Mouse (Mus musculus) G1E (cell line): ENCODE measurements at regions not wholly inside any gene's neighbourhood (a gene's known extent, or its start where the extent isn't known, plus 50 kb on each side); places are given as distances from the start of the nearest gene placed in this dataset.

Experiments used
- ATAC-seq: 2 replicates; pipeline ENCODE4 v1.8.0; 2016; ENCODE audit warnings: mild to moderate bottlenecking; ENCODE audit not compliant: insufficient number of reproducible peaks, poor library complexity, low FRiP score, severe bottlenecking; ENCODE audit errors: extremely low read depth
- DNase-seq: peaks from one replicate; pipeline ENCODE4 v3.0.0; 2012; ENCODE audit warnings: low spot score
- H3K27me3 ChIP-seq: 2 replicates; pipeline ENCODE4 v1.6.1; 2012; ENCODE audit warnings: mild to moderate bottlenecking, low read length, inconsistent platforms; ENCODE audit not compliant: insufficient read depth
- H3K36me3 ChIP-seq: replicated peaks from 2 replicates; pipeline ENCODE3; 2012; ENCODE audit warnings: mild to moderate bottlenecking, inconsistent platforms
- H3K4me1 ChIP-seq: 2 replicates; pipeline ENCODE4 v1.6.1; 2012; ENCODE audit warnings: low read depth, low read length, inconsistent platforms, mixed read lengths; ENCODE audit not compliant: insufficient read depth
- H3K4me3 ChIP-seq: 2 replicates; pipeline ENCODE4 v1.5.1; 2012; ENCODE audit warnings: low read depth, mild to moderate bottlenecking, inconsistent platforms, low read length, moderate library complexity, mixed read lengths
- H3K9me3 ChIP-seq: replicated peaks from 2 replicates; pipeline ENCODE4 v1.6.1; 2012; ENCODE audit warnings: inconsistent platforms
- CTCF ChIP-seq: IDR thresholded peaks from 2 replicates; pipeline ENCODE4 v1.5.1; 2012; ENCODE audit warnings: low read depth, low read length, inconsistent platforms, mixed read lengths
- GATA1 ChIP-seq: IDR thresholded peaks from 2 replicates; pipeline ENCODE4 v1.6.1; 2012; ENCODE audit warnings: borderline replicate concordance, low read length, inconsistent platforms, mixed read lengths
- GATA2 ChIP-seq: IDR thresholded peaks from 2 replicates; pipeline ENCODE4 v1.6.1; 2012; ENCODE audit warnings: low read depth, low read length, inconsistent platforms, borderline replicate concordance
- POLR2AphosphoS5 ChIP-seq: IDR thresholded peaks from 2 replicates; pipeline ENCODE4 v1.6.1; 2012; ENCODE audit warnings: low read depth, low read length, inconsistent platforms; ENCODE audit not compliant: insufficient replicate concordance
- TAL1 ChIP-seq: conservative IDR thresholded peaks from 2 replicates; pipeline ENCODE4 v1.6.1; 2012; ENCODE audit warnings: low read depth, low read length, inconsistent platforms, mixed read lengths

DNA sequence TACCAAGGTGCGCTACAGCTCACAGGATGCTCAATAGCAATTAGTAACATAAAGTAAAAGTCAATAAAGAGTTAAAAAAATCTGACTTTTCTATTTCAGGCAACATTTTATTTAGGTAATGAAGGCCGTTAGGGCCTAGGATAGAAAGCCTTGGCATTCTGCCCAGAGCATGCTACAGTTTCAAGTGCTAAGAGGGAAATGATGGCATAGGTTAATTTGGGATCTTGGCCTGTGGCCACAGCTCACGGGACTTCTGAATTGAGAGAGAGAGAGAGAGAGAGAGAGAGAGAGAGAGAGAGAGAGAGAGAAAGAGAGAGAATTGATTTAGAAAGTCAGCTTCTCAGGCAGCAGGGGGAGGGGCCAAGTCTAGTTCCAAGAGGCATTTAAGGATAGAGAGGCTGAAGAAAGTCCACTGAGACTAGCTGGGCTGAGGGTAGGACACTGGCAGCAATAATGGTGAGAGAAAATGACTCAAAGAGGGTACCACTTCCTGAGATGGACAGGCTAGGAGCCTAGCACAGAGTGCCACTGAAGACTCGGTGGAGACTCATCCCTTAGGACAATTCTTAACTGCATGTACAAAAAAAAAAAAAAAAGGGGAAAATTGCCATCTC lies 52.6 kb upstream of the Klf14 start:
- no peak overlapping the region for H3K4me3 ChIP-seq
- H3K9me3 ChIP-seq: no peaks in the 10 kb centered on the region
- no peaks in the 10 kb centered on the region for H3K4me1 ChIP-seq
- ATAC-seq (no peak), DNase-seq (no peak)
- peaks cover 11% of the 10 kb centered on the region for H3K27me3 ChIP-seq
- no peak for TF ChIP-seq GATA1
- no peak for TF ChIP-seq POLR2AphosphoS5
- no peak for TF ChIP-seq GATA2
- TF ChIP-seq CTCF: no peak
- no peak for TF ChIP-seq TAL1
- no peaks in the 10 kb centered on the region for H3K36me3 ChIP-seq

DNA sequence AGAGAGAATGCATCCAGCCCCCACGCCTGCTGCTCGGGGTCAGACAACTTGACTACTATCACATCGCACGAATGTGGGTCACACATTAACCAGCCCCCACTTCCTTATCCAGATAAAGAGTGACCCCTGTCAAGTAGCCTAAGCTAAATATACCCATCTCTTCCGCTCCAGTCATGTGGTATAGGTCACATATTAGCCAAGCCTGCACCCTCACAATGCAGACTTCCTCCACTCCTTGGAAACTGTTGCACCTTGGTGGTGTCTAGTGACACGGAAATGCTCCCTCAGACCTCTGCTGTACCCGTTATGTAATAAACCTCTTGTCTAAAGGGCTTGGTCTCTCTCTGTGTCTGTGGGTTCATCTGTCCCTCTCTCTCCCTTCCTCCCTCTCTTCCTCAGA lies 57.7 kb upstream of the Klf14 start:
- DNase-seq (no peak), ATAC-seq (no peak)
- H3K4me1 ChIP-seq: no peaks in the 10 kb centered on the region
- H3K27me3 ChIP-seq: peaks cover 4% of the 10 kb centered on the region; the same call in 1 of the 2 replicates
- TF ChIP-seq GATA2 (no peak), TAL1 (no peak), CTCF (no peak), GATA1 (no peak), POLR2AphosphoS5 (no peak)
- no peaks in the 10 kb centered on the region for H3K36me3 ChIP-seq
- H3K9me3 ChIP-seq: no peaks in the 10 kb centered on the region
- H3K4me3 ChIP-seq: no peak overlapping the region

DNA sequence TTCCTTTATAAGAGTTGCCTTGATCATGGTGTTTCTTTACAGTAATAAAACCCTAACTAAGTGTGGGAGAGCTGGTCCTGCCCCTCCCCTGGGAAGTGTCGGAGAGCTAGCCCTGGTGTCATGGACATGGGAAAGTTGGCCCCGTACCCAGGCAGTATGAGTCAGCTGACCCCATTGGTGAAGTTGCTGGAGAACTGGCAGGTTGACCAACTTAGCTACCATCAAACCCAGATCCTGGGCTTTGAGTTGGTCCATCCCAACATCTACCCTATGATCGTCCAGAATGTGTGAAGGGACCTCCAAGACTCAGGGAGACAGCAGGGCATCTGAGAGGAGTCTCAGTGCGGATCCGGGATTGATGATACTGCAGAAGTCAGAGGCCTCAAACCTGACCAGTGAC lies 62.9 kb upstream of the Klf14 start:
- no peak for TF ChIP-seq GATA1
- TF ChIP-seq GATA2: no peak
- TF ChIP-seq POLR2AphosphoS5: no peak
- no peak for TF ChIP-seq TAL1
- TF ChIP-seq CTCF: no peak
- H3K9me3 ChIP-seq: no peaks in the 10 kb centered on the region
- H3K27me3 ChIP-seq: peaks cover 7% of the 10 kb centered on the region
- no peaks in the 10 kb centered on the region for H3K36me3 ChIP-seq
- ATAC-seq (no peak), DNase-seq (no peak)
- no peaks in the 10 kb centered on the region for H3K4me1 ChIP-seq
- H3K4me3 ChIP-seq: no peak overlapping the region

DNA sequence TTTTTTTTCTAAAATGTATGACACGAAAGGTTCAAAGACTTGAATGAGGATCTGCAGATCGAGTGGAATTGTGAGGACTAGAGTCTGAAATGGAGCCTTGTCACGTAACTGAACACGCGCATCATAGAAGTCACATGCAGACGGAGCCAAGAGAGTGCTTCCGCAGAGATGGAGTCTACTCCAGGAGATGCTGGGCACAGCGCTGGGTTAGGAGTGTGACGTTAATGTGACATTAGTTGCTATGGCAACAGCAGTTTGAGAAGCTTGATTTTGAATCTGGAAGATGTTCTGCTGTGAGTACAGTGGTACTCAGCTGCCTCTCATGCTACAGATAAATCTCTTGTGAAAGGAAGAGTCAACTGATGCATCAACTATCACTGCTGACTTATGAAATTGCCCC lies 70.9 kb upstream of the Klf14 start:
- ATAC-seq (no peak), DNase-seq (no peak)
- TF ChIP-seq GATA2: no peak
- TF ChIP-seq TAL1: no peak
- TF ChIP-seq GATA1: no peak
- no peak for TF ChIP-seq CTCF
- TF ChIP-seq POLR2AphosphoS5: no peak
- no peak overlapping the region for H3K4me3 ChIP-seq
- no peaks in the 10 kb centered on the region for H3K9me3 ChIP-seq
- no peaks in the 10 kb centered on the region for H3K4me1 ChIP-seq
- H3K36me3 ChIP-seq: no peaks in the 10 kb centered on the region
- H3K27me3 ChIP-seq: peaks cover under 1% of the 10 kb centered on the region

DNA sequence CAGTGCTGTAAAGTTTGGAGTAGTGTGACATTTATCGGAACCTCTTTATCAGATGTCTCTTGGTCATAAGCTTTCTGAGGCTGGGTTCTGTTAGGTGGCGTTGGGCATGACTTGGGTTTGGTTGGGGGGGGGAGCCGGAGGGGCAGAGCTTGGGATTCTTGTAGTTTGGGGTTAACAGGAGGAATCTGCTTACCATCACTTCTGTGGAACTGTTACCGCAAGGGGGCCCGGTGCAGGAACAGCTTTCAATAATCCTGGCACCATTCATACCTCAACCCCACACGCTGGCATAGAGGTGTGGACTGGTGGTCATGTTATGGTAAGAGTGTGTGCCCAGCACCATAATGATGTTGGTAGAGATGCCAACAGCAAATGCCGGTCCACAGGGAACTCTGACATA lies 72.1 kb upstream of the Klf14 start:
- Histone ChIP-seq H3K9me3 (no peaks in the 10 kb centered on the region), H3K4me1 (no peaks in the 10 kb centered on the region), H3K36me3 (no peaks in the 10 kb centered on the region), H3K27me3 (peaks cover 5% of the 10 kb centered on the region), H3K4me3 (no peak overlapping the region)
- TF ChIP-seq GATA1 (no peak), CTCF (no peak), GATA2 (no peak), POLR2AphosphoS5 (no peak), TAL1 (no peak)
- ATAC-seq (no peak), DNase-seq (no peak)

DNA sequence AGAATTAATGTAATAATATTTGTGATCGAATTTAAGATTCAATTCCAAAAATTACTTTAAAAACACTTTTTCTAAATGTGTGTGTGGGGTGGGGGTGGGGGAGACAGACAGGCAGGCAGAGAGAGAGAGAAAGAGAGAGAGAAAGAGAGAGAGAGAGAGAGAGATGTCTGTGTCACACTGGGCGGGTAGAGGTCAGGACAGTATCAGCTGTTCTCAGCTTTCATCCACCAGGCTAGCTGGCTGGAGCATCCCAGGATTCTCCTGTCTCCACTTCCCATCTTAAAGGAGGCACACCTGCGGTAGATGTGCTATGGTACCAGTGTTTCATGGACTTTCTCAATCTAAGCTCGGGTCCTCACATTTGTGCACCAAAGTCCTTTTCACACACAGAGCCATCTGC lies 73.3 kb upstream of the Klf14 start:
- Histone ChIP-seq H3K36me3 (no peaks in the 10 kb centered on the region), H3K9me3 (no peaks in the 10 kb centered on the region), H3K4me3 (no peak overlapping the region), H3K4me1 (no peaks in the 10 kb centered on the region), H3K27me3 (peaks cover 5% of the 10 kb centered on the region)
- TF ChIP-seq GATA1: no peak
- no peak for TF ChIP-seq CTCF
- no peak for TF ChIP-seq POLR2AphosphoS5
- no peak for TF ChIP-seq GATA2
- TF ChIP-seq TAL1: no peak
- no peak for DNase-seq
- ATAC-seq: no peak
